In genomic region chr10:59919494-59920181, GRCm38 (mm10) we compare ENCODE assay signal across 7 mouse cellular contexts. TPM values are rescaled to one million over a fixed set of nuclear protein-coding genes. Genes with fewer than 3 reads are reported as not detected.
DNase-seq lines count a peak whose midpoint lies in the region; ATAC-seq lines count a peak whose summit lies in the region.

No protein-coding gene starts in this region.

- no peak overlapping the region for H3K4me2 ChIP-seq in forebrain, embryonic 16.5 days (ENCODE audit: low read length)
- H3K4me2 ChIP-seq in intestine, embryonic 16.5 days (ENCODE audit: low read depth, low read length): no peak overlapping the region
- no peak overlapping the region for H3K4me2 ChIP-seq in midbrain, embryonic 13.5 days (replicated peaks)

- peaks cover 30% of the 10 kb centered on the region for H3K4me1 ChIP-seq in forebrain, embryonic 16.5 days (replicated peaks; ENCODE audit: control insufficient read depth, insufficient read depth, low read length)
- H3K4me1 ChIP-seq in intestine, embryonic 16.5 days (ENCODE audit: control insufficient read depth, insufficient read depth, low read length): peaks cover 44% of the 10 kb centered on the region
- H3K4me1 ChIP-seq in midbrain, embryonic 13.5 days (replicated peaks): peaks cover 33% of the 10 kb centered on the region

- H3K36me3 ChIP-seq in forebrain, embryonic 16.5 days (ENCODE audit: control insufficient read depth, insufficient read depth): no peaks in the 10 kb centered on the region
- H3K36me3 ChIP-seq in intestine, embryonic 16.5 days (ENCODE audit: control insufficient read depth, insufficient read depth, low read length): no peaks in the 10 kb centered on the region
- no peaks in the 10 kb centered on the region for H3K36me3 ChIP-seq in midbrain, embryonic 13.5 days

- H3K27ac ChIP-seq in forebrain, embryonic 16.5 days (ENCODE audit: low read length): 0 out of 2 replicates have a peak overlapping the region, but pooled peaks have one; percentile 18
- H3K27ac ChIP-seq in intestine, embryonic 16.5 days (ENCODE audit: low read length): peak overlapping the region; percentile 73
- H3K27ac ChIP-seq in midbrain, embryonic 13.5 days: peak overlapping the region; percentile 71

- 52% methylated on average over 15 of the region's 15 CpGs for WGBS in forebrain, embryonic 16.5 days
- WGBS in intestine, embryonic 16.5 days: 30% methylated on average over 15 of the region's 15 CpGs
- WGBS in midbrain, embryonic 13.5 days: 51% methylated on average over 15 of the region's 15 CpGs

- H3K27me3 ChIP-seq in forebrain, embryonic 16.5 days (replicated peaks; ENCODE audit: control insufficient read depth, insufficient read depth, low read length): no peaks in the 10 kb centered on the region
- no peaks in the 10 kb centered on the region for H3K27me3 ChIP-seq in intestine, embryonic 16.5 days (replicated peaks; ENCODE audit: control insufficient read depth, insufficient read depth, low read length)
- no peaks in the 10 kb centered on the region for H3K27me3 ChIP-seq in midbrain, embryonic 13.5 days

- no peaks in the 10 kb centered on the region for H3K9me3 ChIP-seq in forebrain, embryonic 16.5 days (ENCODE audit: control insufficient read depth, low read length)
- no peaks in the 10 kb centered on the region for H3K9me3 ChIP-seq in intestine, embryonic 16.5 days (ENCODE audit: control insufficient read depth, low read length)
- H3K9me3 ChIP-seq in midbrain, embryonic 13.5 days: no peaks in the 10 kb centered on the region

- DNase-seq in 3134 (ENCODE audit: extremely low read depth, insufficient read length, low spot score): peak; percentile 56
- DNase-seq in 3T3-L1 (ENCODE audit: low read depth, low spot score): peak; percentile 86
- DNase-seq in right cerebral cortex, postnatal 25 days: no peak
- no peak for DNase-seq in frontal cortex, postnatal 10 days (ENCODE audit: low spot score in 2 of 2)

- no peak overlapping the region for H3K4me3 ChIP-seq in forebrain, embryonic 16.5 days (replicated peaks; ENCODE audit: low read length)
- no peak overlapping the region for H3K4me3 ChIP-seq in intestine, embryonic 16.5 days (ENCODE audit: low read length)
- no peak overlapping the region for H3K4me3 ChIP-seq in midbrain, embryonic 13.5 days (replicated peaks)

- no peak for ATAC-seq in forebrain, embryonic 16.5 days
- ATAC-seq in intestine, embryonic 16.5 days: peak; percentile 60
- ATAC-seq in midbrain, embryonic 13.5 days: no peak

- H3K9ac ChIP-seq in forebrain, embryonic 16.5 days (replicated peaks; ENCODE audit: low read depth, low read length): no peak overlapping the region
- H3K9ac ChIP-seq in intestine, embryonic 16.5 days (ENCODE audit: low read depth, low read length): 0 out of 2 replicates have a peak overlapping the region, but pooled peaks have one; percentile 1
- no peak overlapping the region for H3K9ac ChIP-seq in midbrain, embryonic 13.5 days (replicated peaks)

RNA-seq across cellular contexts. Expression of gene Ddit4, which starts 32.0 kb away (rescaled TPM):
- polyA plus RNA-seq in forebrain, embryonic 16.5 days (2015; fragmentation: Nextera tagmentation; extraction: Ambion mirVana): 75.5 and 79.6 TPM in 2 replicates
- polyA plus RNA-seq in intestine, embryonic 16.5 days (2015; fragmentation: Nextera tagmentation; extraction: Ambion mirVana): 28.6 and 33.1 TPM in 2 replicates
- 48.5 and 58.7 TPM in 2 replicates for polyA plus RNA-seq in midbrain, embryonic 13.5 days (2015; fragmentation: Nextera tagmentation; extraction: Ambion mirVana)

RNA-seq across cellular contexts. Expression of gene Dnajb12, which starts 40.3 kb away (rescaled TPM):
- polyA plus RNA-seq in forebrain, embryonic 16.5 days (2015; fragmentation: Nextera tagmentation; extraction: Ambion mirVana): 18.5 and 21.2 TPM in 2 replicates
- polyA plus RNA-seq in intestine, embryonic 16.5 days (2015; fragmentation: Nextera tagmentation; extraction: Ambion mirVana): 26.6 and 27.6 TPM in 2 replicates
- polyA plus RNA-seq in midbrain, embryonic 13.5 days (2015; fragmentation: Nextera tagmentation; extraction: Ambion mirVana): 18.3 and 18.6 TPM in 2 replicates

Comparison
In these comparisons a context has a peak if more than half of its experiments do, and no peak if none do; other contexts are left out.
1. DNase-seq: peak in 3134 (single experiment) and 3T3-L1 (single experiment); none in right cerebral cortex, postnatal 25 days (single experiment) and frontal cortex, postnatal 10 days (0 of 2).
2. H3K27ac ChIP-seq: peak in every context shown above with its lines; median percentile 73 in intestine, embryonic 16.5 days; 71 in midbrain, embryonic 13.5 days; 18 in forebrain, embryonic 16.5 days.